Mouse (Mus musculus) bone marrow, adult 2 months (tissue): ENCODE results near the gene BC024978. TPM values are rescaled to one million over a fixed set of nuclear protein-coding genes. Genes with fewer than 3 reads are reported as not detected.

Source experiments
- H3K27ac ChIP-seq: fragments of 200-500 bp; 2 replicates; pipeline ENCODE4 v1.5.1; 2012; ENCODE audit warnings: low read depth, mild to moderate bottlenecking, control low read depth, inconsistent platforms, low read length; ENCODE audit not compliant: control insufficient read depth, poor library complexity, insufficient read depth
- H3K4me1 ChIP-seq: fragments of 200-500 bp; 2 replicates; pipeline ENCODE4 v1.6.1; 2011; ENCODE audit warnings: low read length; ENCODE audit not compliant: control insufficient read depth, insufficient read depth
- H3K4me3 ChIP-seq: fragments of 200-500 bp; replicated peaks from 2 replicates; pipeline ENCODE3; 2011; ENCODE audit warnings: mild to moderate bottlenecking, low read depth, low read length, control low read depth; ENCODE audit not compliant: control insufficient read depth
- CTCF ChIP-seq: fragments of 200-500 bp; IDR thresholded peaks from 2 replicates; pipeline ENCODE4 v1.5.1; 2011; ENCODE audit warnings: low read length, control low read depth; ENCODE audit not compliant: control insufficient read depth, insufficient read depth
- POLR2A ChIP-seq: fragments of 200-500 bp; IDR thresholded peaks from 2 replicates; pipeline ENCODE4 v1.6.1; 2011; ENCODE audit warnings: low read depth, mild to moderate bottlenecking, control low read depth, low read length, borderline replicate concordance; ENCODE audit not compliant: control insufficient read depth
- WGBS: fragments of 180-500 bp; shearing (Covaris S2); methylation state at CpG from one replicate; pipeline ENCODE4 v1.1.7; 2018; 5-methylcytosine and 5-hydroxymethylcytosine counted together
- polyA plus RNA-seq: library from polyadenylated mRNA; stranded (reverse); fragments of >200 nt; gene quantifications from 2 replicates; pipeline ENCODE4 v1.2.4, GENCODE M21; 2011; ENCODE audit warnings: low replicate concordance; ENCODE audit not compliant: missing spikeins, insufficient read depth, insufficient read length

Gene BC024978
- polyA plus RNA-seq, 1 experiment: 2.5 TPM

GRCm38 (mm10) chr7:27180036-27180435 is 15.5 kb upstream of the BC024978 start:
- TF ChIP-seq CTCF (no peak), POLR2A (no peak)
- 68% methylated on average over 5 of the region's 5 CpGs for WGBS
- Histone ChIP-seq H3K4me3 (no peak overlapping the region), H3K27ac (no peak overlapping the region), H3K4me1 (no peaks in the 10 kb centered on the region)

DNA sequence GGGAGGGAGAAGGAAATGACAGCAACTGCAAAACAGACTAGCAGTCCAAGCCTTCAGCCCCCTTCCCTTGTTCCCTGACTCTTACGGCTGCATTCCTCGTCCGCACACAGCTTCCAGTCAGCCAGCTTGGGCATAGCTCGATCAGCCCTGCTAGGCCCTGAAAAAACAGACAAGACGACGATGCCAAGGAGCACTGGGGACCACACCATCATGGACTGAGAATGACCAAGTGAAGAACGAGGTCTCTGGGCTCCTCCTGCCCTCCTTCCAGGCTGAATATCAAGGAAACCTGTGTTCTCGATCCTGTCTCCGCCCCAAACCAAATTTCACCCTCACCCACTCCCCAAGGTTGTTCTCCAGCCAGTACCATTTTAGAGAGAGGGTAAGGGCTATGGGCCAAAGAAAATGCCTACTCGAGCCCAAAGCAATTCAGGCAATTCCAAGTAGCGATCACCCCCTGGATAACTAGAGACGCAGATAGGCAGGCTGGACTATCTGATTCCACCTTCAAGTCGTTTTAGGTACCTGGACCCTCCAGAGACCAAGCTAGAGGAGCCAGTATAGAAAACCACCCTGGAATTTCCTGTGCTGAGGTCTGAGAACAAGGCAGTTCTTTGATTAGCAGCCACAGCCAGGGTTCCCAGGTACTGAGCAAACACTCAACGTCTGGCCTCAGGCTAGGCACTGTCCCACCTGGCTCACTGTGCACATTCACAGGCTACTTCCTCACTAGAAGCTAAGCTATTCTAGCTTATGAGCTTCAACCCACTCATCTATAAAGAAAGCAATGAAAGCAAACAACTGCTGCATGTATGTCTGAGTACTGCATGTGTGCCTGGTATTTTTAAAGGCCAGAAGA is 14.5 kb upstream of the BC024978 start, which contains the start of the genes Gm21983 and Mia:
TSS of gene Gm21983 (minus strand) at position 250 of the 859 bp plus-strand sequence.
TSS of gene Mia (minus strand) at position 321 of the 859 bp plus-strand sequence.
- TF ChIP-seq CTCF: no peak
- TF ChIP-seq POLR2A: no peak
- H3K4me3 ChIP-seq: no peak within 1 kb of the TSS
- H3K27ac ChIP-seq: no peak within 1 kb of the TSS
- no peaks in the 10 kb centered on the region for H3K4me1 ChIP-seq
- 78% methylated on average over 14 of the region's 14 CpGs for WGBS

- 72% methylated on average over 1 of the region's 1 CpGs for WGBS
- no peak overlapping the region for H3K27ac ChIP-seq
- H3K4me3 ChIP-seq: no peak overlapping the region
- H3K4me1 ChIP-seq: no peaks in the 10 kb centered on the region
- TF ChIP-seq POLR2A: no peak
- no peak for TF ChIP-seq CTCF
Observed at GRCm38 (mm10) chr7:27182498-27182897, 13.1 kb upstream of the BC024978 start.

DNA sequence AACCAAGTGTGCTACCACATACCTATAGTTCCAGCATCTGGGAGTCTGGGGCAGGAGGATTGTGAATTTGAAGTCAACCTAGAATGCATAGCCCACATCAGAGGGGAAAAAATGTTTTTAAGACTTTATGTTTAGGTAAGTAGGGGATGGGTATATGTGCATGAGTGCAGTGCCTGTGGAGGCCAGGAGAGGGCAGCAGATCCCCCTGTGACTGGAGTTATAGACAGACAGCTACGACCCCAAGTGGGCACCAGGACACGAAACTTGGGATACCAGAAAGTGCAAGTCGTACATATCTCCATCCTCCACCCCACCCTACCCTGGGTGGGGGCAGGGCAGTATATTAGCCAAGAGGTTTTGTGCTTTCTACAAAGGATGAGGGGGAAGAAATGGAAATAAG is 10.6 kb upstream of the BC024978 start:
- Histone ChIP-seq H3K4me1 (no peaks in the 10 kb centered on the region), H3K4me3 (no peak overlapping the region), H3K27ac (no peak overlapping the region)
- TF ChIP-seq POLR2A (no peak), CTCF (peak; percentile 85)
- WGBS: 54% methylated on average over 3 of the region's 3 CpGs

- Histone ChIP-seq H3K4me3 (no peak overlapping the region), H3K4me1 (no peaks in the 10 kb centered on the region), H3K27ac (no peak overlapping the region)
- no peak for TF ChIP-seq CTCF
- no peak for TF ChIP-seq POLR2A
- WGBS: 79% methylated on average over 5 of the region's 5 CpGs
Observed at GRCm38 (mm10) chr7:27185986-27186385, 9.6 kb upstream of the BC024978 start.

DNA sequence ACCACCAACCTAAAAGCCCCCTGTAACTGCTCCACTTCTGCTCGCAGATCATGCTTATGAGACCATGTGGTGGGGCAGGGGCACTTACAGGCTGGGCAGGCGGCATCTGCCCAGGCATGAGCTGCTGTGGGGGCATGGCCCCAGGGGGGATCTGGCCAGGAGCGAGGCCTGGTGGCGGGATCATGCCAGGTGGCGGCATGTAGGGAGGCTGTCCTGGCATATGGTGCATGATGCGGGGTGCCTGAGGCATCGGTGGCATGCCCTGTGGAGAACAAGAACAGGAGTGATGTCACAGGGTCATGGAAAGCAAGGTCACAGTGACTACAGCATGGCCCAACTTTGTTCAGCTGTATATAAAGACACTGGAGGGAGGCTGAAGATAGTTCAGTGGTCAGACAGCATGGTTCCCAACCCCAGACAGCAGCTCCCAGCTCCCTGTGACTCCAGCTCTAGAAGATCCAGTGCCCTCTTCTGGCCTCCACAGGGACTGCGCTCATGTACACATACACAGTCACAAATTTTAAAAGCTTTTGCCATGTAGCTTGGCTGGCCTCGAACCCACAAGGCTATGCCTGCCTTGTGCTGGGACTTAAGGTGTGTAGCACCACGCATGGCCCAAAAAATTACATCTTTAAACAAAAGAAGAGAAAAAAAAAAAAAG is 6.2 kb upstream of the BC024978 start:
- Histone ChIP-seq H3K4me1 (no peaks in the 10 kb centered on the region), H3K4me3 (no peak overlapping the region), H3K27ac (no peak overlapping the region)
- WGBS: 92% methylated on average over 10 of the region's 10 CpGs
- TF ChIP-seq POLR2A (no peak), CTCF (peak; percentile 32; the same call in 1 of the 2 replicates)

DNA sequence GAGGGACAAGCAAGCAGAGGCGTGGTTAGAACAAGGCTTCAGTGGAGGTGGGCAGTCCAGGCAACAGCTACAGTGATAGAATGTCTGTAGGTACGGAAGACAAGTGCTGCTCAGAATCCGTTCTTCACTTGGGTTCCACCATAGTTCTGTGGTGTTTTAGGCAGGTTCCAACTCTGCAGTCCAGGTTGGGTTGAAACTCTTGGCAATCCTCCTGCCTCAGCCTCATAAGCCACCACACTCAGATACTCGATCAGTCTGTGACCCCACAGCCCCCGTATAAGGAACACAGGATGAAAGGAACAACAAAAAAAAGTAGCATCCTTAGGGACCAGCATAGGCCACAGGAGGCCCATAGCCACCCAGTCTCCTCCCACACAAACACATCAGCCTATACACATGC is 3.1 kb upstream of the BC024978 start:
- no peak overlapping the region for H3K27ac ChIP-seq
- TF ChIP-seq CTCF (no peak), POLR2A (no peak)
- 78% methylated on average over 5 of the region's 5 CpGs for WGBS

GRCm38 (mm10) chr7:27193731-27194130 is 1.9 kb upstream of the BC024978 start:
- Histone ChIP-seq H3K4me3 (no peak overlapping the region), H3K4me1 (peaks cover 3% of the 10 kb centered on the region; the same call in 1 of the 2 replicates), H3K27ac (no peak overlapping the region)
- WGBS: 69% methylated on average over 4 of the region's 4 CpGs
- TF ChIP-seq CTCF: no peak
- TF ChIP-seq POLR2A: no peak

More for the DNA sequence above, 3.1 kb upstream of the BC024978 start:
- peaks cover 3% of the 10 kb centered on the region; the same call in 1 of the 2 replicates for H3K4me1 ChIP-seq
- no peak overlapping the region for H3K4me3 ChIP-seq
